Mouse (Mus musculus) stomach, postnatal 0 days (tissue): ENCODE data around the gene Msi1. TPM values are rescaled to one million over a fixed set of nuclear protein-coding genes. Genes with fewer than 3 reads are reported as not detected.
A peak's percentile ranks its signal among the peaks of the same experiment; 100 is the strongest.
"Not testable (repeated sequence)": the region's sequence is repeated elsewhere in the genome, so short reads cannot be mapped to it uniquely, and the experiment has no call there.

Experiments used
- ATAC-seq: fragments of 200-750 bp; cut with Nextera tagmentation; 2 replicates; pipeline ENCODE4 v1.8.0; 2017; ENCODE audit not compliant: low FRiP score, low TSS enrichment
- DNase-seq: peaks from one replicate; pipeline ENCODE4 v3.0.0-alpha.2; 2016; ENCODE audit warnings: low spot score
- H3K27ac ChIP-seq: fragments of 300-500 bp; sonication (generic); replicated peaks from 2 replicates; pipeline ENCODE4 v1.5.1; 2014; ENCODE audit warnings: mild to moderate bottlenecking, control low read depth
- H3K27me3 ChIP-seq: fragments of 300-500 bp; sonication (generic); 2 replicates; pipeline ENCODE4 v1.6.1; 2014; ENCODE audit warnings: low read length; ENCODE audit not compliant: control insufficient read depth, insufficient read depth
- H3K36me3 ChIP-seq: fragments of 300-500 bp; sonication (generic); 2 replicates; pipeline ENCODE4 v1.6.1; 2014; ENCODE audit warnings: low read length, mixed read lengths; ENCODE audit not compliant: control insufficient read depth, insufficient read depth
- H3K4me1 ChIP-seq: fragments of 300-500 bp; sonication (generic); replicated peaks from 2 replicates; pipeline ENCODE4 v1.6.1; 2014; ENCODE audit warnings: antibody characterized with exemption; ENCODE audit not compliant: control insufficient read depth, insufficient read depth
- H3K4me2 ChIP-seq: fragments of 300-500 bp; sonication (generic); replicated peaks from 2 replicates; pipeline ENCODE4 v1.6.1; 2014; ENCODE audit warnings: low read depth, mild to moderate bottlenecking, control low read depth, moderate library complexity
- H3K4me3 ChIP-seq: fragments of 300-500 bp; sonication (generic); 2 replicates; pipeline ENCODE4 v1.5.1; 2014; ENCODE audit warnings: low read depth, low read length, control low read depth
- H3K9ac ChIP-seq: fragments of 300-500 bp; sonication (generic); 2 replicates; pipeline ENCODE4 v1.6.1; 2014; ENCODE audit warnings: mild to moderate bottlenecking, low read length, control low read depth, mixed read lengths
- H3K9me3 ChIP-seq: fragments of 300-500 bp; sonication (generic); 2 replicates; pipeline ENCODE4 v1.6.1; 2016; ENCODE audit warnings: low read length; ENCODE audit not compliant: control insufficient read depth
- CTCF ChIP-seq: IDR thresholded peaks from 2 replicates; pipeline ENCODE4 v1.5.1; 2016; ENCODE audit warnings: antibody characterized with exemption, low read depth, mild to moderate bottlenecking, moderate library complexity
- EP300 ChIP-seq: optimal IDR thresholded peaks from 2 replicates; pipeline ENCODE3; 2016; ENCODE audit warnings: antibody characterized with exemption
- WGBS: fragments of 180-500 bp; shearing (Covaris S2); extraction: QIAGEN DNeasy Blood & Tissue Kit; methylation state at CpG from one replicate; pipeline ENCODE4 v1.1.7; 2014; 5-methylcytosine and 5-hydroxymethylcytosine counted together
- polyA plus RNA-seq: library from polyadenylated mRNA; unstranded; fragments of >200 nt; fragmentation: Nextera tagmentation; extraction: Ambion mirVana; gene quantifications from 2 replicates; pipeline ENCODE4 v1.2.1, GENCODE M21; 2015

Gene Msi1
- polyA plus RNA-seq, 1 experiment from 2014 or later, result 3.2 TPM

DNA sequence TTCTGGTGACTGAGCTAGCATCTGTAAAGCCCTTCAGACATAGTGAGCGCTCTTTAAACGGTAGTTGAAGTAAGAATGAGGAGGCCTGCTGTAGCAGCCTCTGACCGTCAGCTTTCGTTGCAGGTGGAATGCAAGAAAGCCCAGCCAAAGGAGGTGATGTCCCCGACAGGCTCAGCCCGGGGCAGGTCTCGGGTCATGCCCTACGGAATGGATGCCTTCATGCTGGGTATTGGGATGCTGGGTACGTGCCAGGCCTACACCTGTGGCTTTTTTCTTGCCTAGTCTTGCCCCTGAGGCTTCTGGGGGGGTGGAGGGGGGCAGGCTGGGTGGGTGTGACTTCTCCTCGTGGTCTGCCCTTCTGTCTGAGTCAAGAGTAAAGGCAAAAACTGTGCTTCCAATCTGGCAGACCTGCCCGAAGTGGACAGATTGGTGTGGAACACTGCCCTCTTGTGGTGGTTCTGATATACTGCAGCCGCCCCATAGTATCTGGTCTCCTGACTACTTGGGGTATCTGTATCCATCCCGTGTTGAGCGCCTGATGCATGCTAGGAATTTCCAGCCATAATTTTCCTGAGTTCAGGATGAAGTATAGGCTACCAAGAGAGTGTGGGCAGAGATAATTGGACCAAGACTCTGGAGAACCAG, 11.9 kb downstream of the Msi1 start:
- ATAC-seq (peak; percentile 43), DNase-seq (peak; percentile 77)
- no peak for TF ChIP-seq EP300
- TF ChIP-seq CTCF, result peak; percentile 90
- H3K9me3 ChIP-seq, result no peaks in the 10 kb centered on the region
- no peak overlapping the region for H3K27ac ChIP-seq
- H3K27me3 ChIP-seq, result no peaks in the 10 kb centered on the region
- peaks cover 3% of the 10 kb centered on the region; the same call in 1 of the 2 replicates for H3K4me1 ChIP-seq
- WGBS, result 33% methylated on average over 14 of the region's 14 CpGs
- H3K9ac ChIP-seq, result no peak overlapping the region
- H3K4me3 ChIP-seq, result no peak overlapping the region
- no peaks in the 10 kb centered on the region for H3K36me3 ChIP-seq
- H3K4me2 ChIP-seq, result no peak overlapping the region

DNA sequence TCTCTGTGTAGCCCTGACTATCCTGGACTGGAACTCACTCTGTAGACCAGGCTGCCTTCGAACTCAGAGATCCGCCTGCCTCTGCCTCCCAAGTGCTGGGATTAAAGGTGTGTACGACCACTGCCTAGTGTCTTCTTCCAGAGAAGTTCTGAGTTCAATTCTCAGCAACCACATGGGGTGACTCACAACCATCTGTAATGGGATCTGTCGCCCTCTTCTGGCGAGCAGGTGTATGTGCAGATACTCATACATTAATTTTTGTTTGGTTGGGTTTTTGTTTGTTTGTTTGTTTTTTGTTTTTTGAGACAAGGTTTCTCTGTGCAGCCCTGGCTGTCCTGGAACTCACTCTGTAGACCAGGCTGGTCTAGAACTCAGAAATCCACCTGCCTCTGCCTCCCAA, 13.3 kb downstream of the Msi1 start:
- WGBS, result 81% methylated on average over 5 of the region's 5 CpGs
- H3K36me3 ChIP-seq, H3K27me3 ChIP-seq, H3K9me3 ChIP-seq, H3K4me1 ChIP-seq, DNase-seq, H3K4me3 ChIP-seq, H3K27ac ChIP-seq, H3K9ac ChIP-seq, H3K4me2 ChIP-seq, ATAC-seq: not testable (repeated sequence)
- peak; percentile 77 for TF ChIP-seq CTCF

GRCm38 (mm10) chr5:115444130-115444529, 14.7 kb downstream of the Msi1 start:
- Histone ChIP-seq H3K4me3 (no peak overlapping the region), H3K27me3 (no peaks in the 10 kb centered on the region), H3K4me1 (no peaks in the 10 kb centered on the region), H3K9ac (no peak overlapping the region), H3K9me3 (no peaks in the 10 kb centered on the region), H3K4me2 (no peak overlapping the region), H3K36me3 (no peaks in the 10 kb centered on the region), H3K27ac (no peak overlapping the region)
- TF ChIP-seq CTCF (no peak), EP300 (no peak)
- WGBS, result 89% methylated on average over 11 of the region's 11 CpGs
- ATAC-seq (no peak), DNase-seq (no peak)

- peak; percentile 70 for ATAC-seq
- Histone ChIP-seq H3K27me3 (no peaks in the 10 kb centered on the region), H3K4me2 (no peak overlapping the region; the same call in 1 of the 2 replicates), H3K4me1 (no peaks in the 10 kb centered on the region), H3K9me3 (no peaks in the 10 kb centered on the region), H3K4me3 (no peak overlapping the region), H3K9ac (no peak overlapping the region), H3K27ac (peak overlapping the region; percentile 49; the same call in 1 of the 2 replicates), H3K36me3 (no peaks in the 10 kb centered on the region)
- DNase-seq, result peak; percentile 81
- TF ChIP-seq EP300 (no peak), CTCF (no peak)
- WGBS, result 67% methylated on average over 17 of the region's 17 CpGs
Measured at GRCm38 (mm10) chr5:115447108-115447507, 17.7 kb downstream of the Msi1 start.

DNA sequence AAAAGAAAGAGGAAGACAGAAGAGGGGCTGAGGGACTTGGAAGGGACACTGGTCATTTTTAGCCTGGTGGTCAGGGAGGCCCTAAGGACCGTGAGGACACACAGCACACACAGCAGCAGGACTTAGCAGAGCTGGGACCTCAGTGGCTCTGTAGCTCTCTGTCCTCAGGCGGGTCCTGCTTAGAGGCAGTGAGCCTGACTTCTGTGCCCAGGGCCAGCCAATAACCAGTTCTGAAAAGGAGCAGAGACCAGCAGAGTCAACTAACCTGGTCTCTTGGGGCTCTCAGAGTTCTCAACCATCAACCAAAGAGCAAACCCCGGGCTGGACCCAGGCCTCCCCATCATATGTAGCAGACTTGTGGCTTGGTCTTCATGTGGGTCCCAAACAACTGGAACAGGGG, 19.8 kb downstream of the Msi1 start:
- Histone ChIP-seq H3K4me2 (no peak overlapping the region), H3K27ac (no peak overlapping the region), H3K36me3 (no peaks in the 10 kb centered on the region), H3K9me3 (no peaks in the 10 kb centered on the region), H3K4me1 (no peaks in the 10 kb centered on the region), H3K27me3 (no peaks in the 10 kb centered on the region), H3K9ac (no peak overlapping the region), H3K4me3 (no peak overlapping the region)
- TF ChIP-seq EP300, result no peak
- TF ChIP-seq CTCF, result no peak
- 91% methylated on average over 3 of the region's 3 CpGs for WGBS
- DNase-seq, result no peak
- ATAC-seq, result no peak

- Histone ChIP-seq H3K36me3 (no peaks in the 10 kb centered on the region), H3K9ac (no peak overlapping the region), H3K27me3 (no peaks in the 10 kb centered on the region), H3K9me3 (no peaks in the 10 kb centered on the region), H3K4me2 (no peak overlapping the region), H3K27ac (no peak overlapping the region), H3K4me1 (no peaks in the 10 kb centered on the region), H3K4me3 (no peak overlapping the region)
- DNase-seq, result no peak
- TF ChIP-seq EP300 (no peak), CTCF (no peak)
- ATAC-seq, result no peak
- 91% methylated on average over 27 of the region's 27 CpGs for WGBS
Measured at GRCm38 (mm10) chr5:115450410-115451317, 21.3 kb downstream of the Msi1 start.
